Mouse (Mus musculus): ENCODE data around the gene Calm1.

DNA sequence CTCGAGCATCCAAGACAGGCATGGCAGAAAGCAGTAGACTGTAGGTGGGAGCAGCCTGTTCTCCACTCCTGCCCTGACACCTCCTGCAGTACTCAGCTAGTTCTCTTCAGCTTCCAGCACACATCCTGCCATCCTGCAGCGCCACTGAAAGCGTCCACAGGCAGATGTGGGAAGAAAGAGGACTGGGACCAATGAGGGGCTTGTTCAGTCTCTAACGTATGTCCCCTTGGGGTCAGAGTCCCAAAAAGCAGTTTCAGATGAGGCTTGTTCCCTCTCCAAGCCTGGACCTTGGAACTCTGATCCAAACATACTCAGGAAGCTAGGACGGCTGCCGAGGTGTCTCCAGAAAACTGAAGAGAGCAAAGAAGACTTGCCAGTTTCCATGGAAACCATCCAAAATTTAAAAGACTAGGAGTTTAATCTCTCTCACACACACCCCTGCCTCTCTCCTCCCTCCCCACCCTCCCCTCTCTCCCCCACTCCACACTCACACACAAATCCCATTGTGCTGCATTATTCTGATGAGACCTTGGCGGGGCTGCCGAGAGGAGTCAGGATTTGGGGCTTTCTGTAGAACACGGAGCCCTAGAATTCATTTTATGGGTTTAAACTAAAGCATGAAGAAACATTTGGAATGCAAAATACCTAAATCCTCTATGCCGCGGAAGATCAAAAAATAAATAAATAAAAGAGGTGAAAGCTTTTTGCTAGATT is 22.5 kb downstream of the Calm1 start:
- TF ChIP-seq CTCF (IDR thresholded peaks at IDR 0.05; ENCODE audit: extremely low read depth, insufficient read depth, low read length) (no peak), POLR2A (IDR thresholded peaks at IDR 0.05; ENCODE audit: extremely low read depth, insufficient read depth, low read length) (peak; percentile 28; the same call in 1 of the 2 replicates)
